Mouse (Mus musculus) kidney, embryonic 15.5 days (tissue): Measurements from ENCODE around the gene 5730522E02Rik. TPM values are rescaled to one million over a fixed set of nuclear protein-coding genes. Genes with fewer than 3 reads are reported as not detected.

Experiments used
- ATAC-seq: fragments of 200-750 bp; cut with Nextera tagmentation; replicated peaks from 2 replicates; pipeline ENCODE4 v1.8.0; 2017; ENCODE audit warnings: moderate TSS enrichment; ENCODE audit not compliant: low FRiP score
- H3K27ac ChIP-seq: fragments of 300-500 bp; sonication (generic); 2 replicates; pipeline ENCODE4 v1.5.1; 2015; ENCODE audit warnings: mild to moderate bottlenecking, inconsistent platforms
- H3K27me3 ChIP-seq: fragments of 300-500 bp; sonication (generic); 2 replicates; pipeline ENCODE4 v1.6.1; 2015; ENCODE audit warnings: inconsistent platforms
- H3K36me3 ChIP-seq: fragments of 300-500 bp; sonication (generic); 2 replicates; pipeline ENCODE4 v1.6.1; 2015; ENCODE audit warnings: inconsistent platforms
- H3K4me1 ChIP-seq: fragments of 300-500 bp; sonication (generic); 2 replicates; pipeline ENCODE4 v1.6.1; 2015; ENCODE audit warnings: inconsistent platforms
- H3K4me2 ChIP-seq: fragments of 300-500 bp; sonication (generic); 2 replicates; pipeline ENCODE4 v1.6.1; 2015; ENCODE audit warnings: moderate library complexity, mild to moderate bottlenecking, inconsistent platforms
- H3K4me3 ChIP-seq: fragments of 300-500 bp; sonication (generic); replicated peaks from 2 replicates; pipeline ENCODE4 v1.5.1; 2015; ENCODE audit warnings: mild to moderate bottlenecking, inconsistent platforms
- H3K9ac ChIP-seq: fragments of 300-500 bp; sonication (generic); 2 replicates; pipeline ENCODE4 v1.6.1; 2015; ENCODE audit warnings: mild to moderate bottlenecking, inconsistent platforms
- H3K9me3 ChIP-seq: fragments of 300-500 bp; sonication (generic); replicated peaks from 2 replicates; pipeline ENCODE4 v1.6.1; 2016; ENCODE audit warnings: inconsistent platforms
- WGBS: fragments of 180-500 bp; shearing (Covaris S2); methylation state at CpG from one replicate; pipeline ENCODE4 v1.1.7; 2015; ENCODE audit warnings: mixed read lengths; 5-methylcytosine and 5-hydroxymethylcytosine counted together
- polyA plus RNA-seq: library from polyadenylated mRNA; unstranded; fragments of >200 nt; fragmentation: Nextera tagmentation; extraction: Ambion mirVana; gene quantifications from 2 replicates; pipeline ENCODE4 v1.2.1, GENCODE M21; 2015

Gene 5730522E02Rik
- polyA plus RNA-seq, 1 experiment from 2014 or later, result 3.0 TPM

- 94% methylated on average over 3 of the region's 3 CpGs for WGBS
- ATAC-seq, result no peak
- no peak overlapping the region for H3K9ac ChIP-seq
Observed at GRCm38 (mm10) chr11:25702791-25703190, 507.8 kb downstream of the 5730522E02Rik start.

GRCm38 (mm10) chr11:25697508-25698193 lies 512.9 kb downstream of the 5730522E02Rik start:
- no peak for ATAC-seq
- WGBS, result 49% methylated on average over 6 of the region's 6 CpGs
- no peaks in the 10 kb centered on the region for H3K4me1 ChIP-seq

More at GRCm38 (mm10) chr11:25702791-25703190, 507.8 kb downstream of the 5730522E02Rik start:
- no peak overlapping the region for H3K4me2 ChIP-seq
- H3K36me3 ChIP-seq, result no peaks in the 10 kb centered on the region
- H3K27ac ChIP-seq, result no peak overlapping the region
- H3K27me3 ChIP-seq, result no peaks in the 10 kb centered on the region
- no peaks in the 10 kb centered on the region for H3K4me1 ChIP-seq
- H3K9me3 ChIP-seq, result no peaks in the 10 kb centered on the region
- no peak overlapping the region for H3K4me3 ChIP-seq

DNA sequence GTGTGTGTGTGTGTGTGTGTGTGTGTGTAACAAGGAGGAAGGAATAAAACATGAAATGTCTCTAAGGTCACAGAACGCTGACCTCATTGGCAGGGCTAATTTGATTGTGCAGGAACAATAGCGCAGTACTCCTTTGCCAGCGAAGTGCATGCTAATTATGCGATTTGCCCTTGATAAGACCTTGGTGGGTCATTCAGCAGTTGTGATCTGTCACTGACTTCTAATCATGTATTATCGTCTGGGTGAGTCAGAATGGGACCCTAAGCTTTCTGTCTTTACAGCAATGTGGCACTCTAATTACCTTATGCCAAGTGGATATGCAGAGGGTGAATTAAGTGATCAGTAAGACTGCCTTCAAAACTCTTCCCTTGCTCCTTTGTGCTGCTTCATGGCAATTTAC lies 514.4 kb downstream of the 5730522E02Rik start:
- 81% methylated on average over 5 of the region's 5 CpGs for WGBS
- Histone ChIP-seq H3K4me2 (no peak overlapping the region), H3K4me1 (no peaks in the 10 kb centered on the region), H3K9ac (no peak overlapping the region), H3K27ac (no peak overlapping the region), H3K27me3 (no peaks in the 10 kb centered on the region), H3K36me3 (no peaks in the 10 kb centered on the region), H3K9me3 (no peaks in the 10 kb centered on the region), H3K4me3 (no peak overlapping the region)
- ATAC-seq, result no peak

More at GRCm38 (mm10) chr11:25697508-25698193, 512.9 kb downstream of the 5730522E02Rik start:
- Histone ChIP-seq H3K9ac (no peak overlapping the region), H3K36me3 (no peaks in the 10 kb centered on the region), H3K27me3 (no peaks in the 10 kb centered on the region), H3K9me3 (no peaks in the 10 kb centered on the region), H3K27ac (no peak overlapping the region), H3K4me3 (no peak overlapping the region), H3K4me2 (no peak overlapping the region)

GRCm38 (mm10) chr11:25684731-25685130 lies 525.8 kb downstream of the 5730522E02Rik start:
- no peak overlapping the region for H3K4me3 ChIP-seq
- no peak for ATAC-seq
- no peaks in the 10 kb centered on the region for H3K36me3 ChIP-seq
- no peaks in the 10 kb centered on the region for H3K9me3 ChIP-seq
- no peak overlapping the region for H3K4me2 ChIP-seq
- WGBS, result 87% methylated on average over 4 of the region's 4 CpGs
- no peaks in the 10 kb centered on the region for H3K27me3 ChIP-seq
- no peaks in the 10 kb centered on the region for H3K4me1 ChIP-seq
- H3K27ac ChIP-seq, result no peak overlapping the region
- H3K9ac ChIP-seq, result no peak overlapping the region

GRCm38 (mm10) chr11:25679856-25680255 lies 530.7 kb downstream of the 5730522E02Rik start:
- Histone ChIP-seq H3K36me3 (no peaks in the 10 kb centered on the region), H3K4me3 (no peak overlapping the region), H3K9me3 (no peaks in the 10 kb centered on the region), H3K27ac (no peak overlapping the region), H3K27me3 (no peaks in the 10 kb centered on the region), H3K4me2 (no peak overlapping the region), H3K4me1 (no peaks in the 10 kb centered on the region), H3K9ac (no peak overlapping the region)
- WGBS, result 61% methylated on average over 1 of the region's 1 CpGs
- peak; percentile 81 for ATAC-seq

DNA sequence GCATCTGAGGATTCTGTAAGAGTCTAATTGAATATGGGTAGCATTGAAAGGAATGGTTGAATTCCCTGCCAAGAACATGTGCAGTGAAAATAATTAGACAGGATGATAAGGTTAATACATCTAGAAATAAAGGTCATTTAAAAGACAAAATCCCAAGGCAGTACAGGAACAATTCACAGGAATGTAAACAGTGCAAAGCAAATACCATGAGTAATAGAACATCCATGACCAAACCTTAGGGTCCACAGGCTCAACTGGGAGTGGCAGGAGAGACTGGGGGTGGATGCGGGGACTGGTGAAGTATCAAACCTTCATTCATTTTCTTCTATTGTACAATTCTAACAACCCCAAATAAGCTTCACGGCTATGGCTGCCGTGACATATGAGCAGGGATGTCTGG lies 536.4 kb downstream of the 5730522E02Rik start:
- no peak overlapping the region for H3K9ac ChIP-seq

GRCm38 (mm10) chr11:25670018-25670417 lies 540.5 kb downstream of the 5730522E02Rik start:
- no peak overlapping the region for H3K4me2 ChIP-seq
- WGBS, result 73% methylated on average over 4 of the region's 4 CpGs
- no peaks in the 10 kb centered on the region for H3K27me3 ChIP-seq
- no peak overlapping the region for H3K27ac ChIP-seq
- ATAC-seq, result no peak
- H3K9ac ChIP-seq, result no peak overlapping the region
- no peaks in the 10 kb centered on the region for H3K36me3 ChIP-seq
- no peaks in the 10 kb centered on the region for H3K9me3 ChIP-seq
- H3K4me3 ChIP-seq, result no peak overlapping the region
- no peaks in the 10 kb centered on the region for H3K4me1 ChIP-seq

More for the DNA sequence above, 536.4 kb downstream of the 5730522E02Rik start:
- 74% methylated on average over 3 of the region's 3 CpGs for WGBS
- Histone ChIP-seq H3K9me3 (no peaks in the 10 kb centered on the region), H3K27ac (no peak overlapping the region), H3K4me1 (no peaks in the 10 kb centered on the region), H3K36me3 (no peaks in the 10 kb centered on the region), H3K4me3 (no peak overlapping the region), H3K27me3 (no peaks in the 10 kb centered on the region), H3K4me2 (no peak overlapping the region)
- ATAC-seq, result no peak

DNA sequence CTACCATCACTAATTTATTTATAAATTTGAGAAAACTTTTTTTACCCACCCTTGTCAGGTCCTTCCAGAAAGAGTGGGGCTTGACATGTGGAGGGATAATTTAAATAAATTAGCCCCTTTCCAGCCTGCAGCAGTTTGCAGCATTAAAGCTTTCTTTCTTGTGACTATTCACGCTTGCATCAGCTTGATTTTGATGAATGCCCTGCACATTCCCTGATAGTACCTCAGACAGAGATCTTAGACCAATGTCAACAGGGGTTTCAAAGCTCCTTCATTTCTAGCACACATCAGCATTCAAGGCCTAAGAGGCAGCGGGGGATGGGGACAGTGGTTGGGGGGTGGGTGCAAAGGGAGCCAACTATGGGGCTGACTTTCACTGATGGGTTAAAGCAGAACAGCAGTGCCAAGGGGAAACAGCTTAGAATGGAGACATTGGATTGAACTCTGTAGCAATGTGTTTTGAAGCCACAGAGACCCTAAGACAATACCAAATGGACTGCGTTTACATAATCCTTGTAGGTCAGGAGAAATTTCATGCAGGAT lies 545.9 kb downstream of the 5730522E02Rik start:
- 78% methylated on average over 3 of the region's 3 CpGs for WGBS
- no peaks in the 10 kb centered on the region for H3K9me3 ChIP-seq
- ATAC-seq, result no peak

DNA sequence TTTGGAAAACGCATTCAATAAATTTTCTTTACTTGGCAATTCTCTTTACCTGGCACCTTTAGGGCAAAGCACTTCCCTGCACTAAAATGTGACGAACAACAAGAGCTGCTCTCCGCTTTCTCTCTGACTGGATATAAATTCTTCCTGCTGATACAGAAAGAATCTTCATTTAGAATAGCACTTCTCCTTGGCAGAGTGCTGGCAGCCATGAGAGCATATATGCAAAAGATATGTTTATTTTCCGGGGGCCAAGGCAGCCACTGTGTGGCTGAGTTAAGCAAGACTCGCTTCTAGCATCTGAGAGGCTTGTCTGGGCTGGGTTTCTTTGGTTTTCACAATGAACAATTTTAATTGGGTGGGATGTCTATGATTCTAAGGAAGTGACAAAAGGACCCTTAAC lies 564.3 kb downstream of the 5730522E02Rik start:
- Histone ChIP-seq H3K27me3 (no peaks in the 10 kb centered on the region), H3K4me3 (no peak overlapping the region), H3K4me1 (no peaks in the 10 kb centered on the region), H3K4me2 (no peak overlapping the region), H3K27ac (no peak overlapping the region), H3K9ac (no peak overlapping the region), H3K9me3 (no peaks in the 10 kb centered on the region), H3K36me3 (no peaks in the 10 kb centered on the region)
- no peak for ATAC-seq
- WGBS, result 76% methylated on average over 5 of the region's 5 CpGs

More for the DNA sequence above, 545.9 kb downstream of the 5730522E02Rik start:
- Histone ChIP-seq H3K36me3 (no peaks in the 10 kb centered on the region), H3K9ac (no peak overlapping the region), H3K4me2 (no peak overlapping the region), H3K27me3 (no peaks in the 10 kb centered on the region), H3K4me3 (no peak overlapping the region), H3K27ac (no peak overlapping the region), H3K4me1 (no peaks in the 10 kb centered on the region)

- 59% methylated on average over 22 of the region's 22 CpGs for WGBS
- no peaks in the 10 kb centered on the region for H3K9me3 ChIP-seq
- H3K36me3 ChIP-seq, result no peaks in the 10 kb centered on the region
- H3K27me3 ChIP-seq, result no peaks in the 10 kb centered on the region
- peak overlapping the region; percentile 19; the same call in 1 of the 2 replicates for H3K4me2 ChIP-seq
- no peak for ATAC-seq
- no peaks in the 10 kb centered on the region for H3K4me1 ChIP-seq
- H3K9ac ChIP-seq, result no peak overlapping the region
- H3K27ac ChIP-seq, result no peak overlapping the region
- no peak overlapping the region for H3K4me3 ChIP-seq
Observed at GRCm38 (mm10) chr11:25644767-25645622, 565.6 kb downstream of the 5730522E02Rik start.

DNA sequence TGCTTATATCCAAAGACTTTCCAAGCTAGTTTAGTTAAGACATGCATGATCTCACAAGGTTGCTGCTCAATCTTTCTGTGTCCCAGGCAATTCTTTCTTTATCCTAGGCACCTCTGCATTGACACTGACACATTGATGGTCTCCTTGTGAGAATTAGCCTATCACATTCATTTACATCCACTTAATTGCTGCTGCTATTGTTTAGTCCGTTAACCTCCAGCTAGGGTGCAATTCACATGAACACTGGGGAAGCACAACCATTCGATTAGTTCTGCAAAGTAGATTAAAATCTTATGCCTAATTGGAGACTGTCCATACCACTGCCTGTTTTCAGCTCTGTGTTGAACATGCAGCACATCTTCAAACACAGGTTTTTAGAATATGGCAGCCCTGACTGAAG lies 603.7 kb downstream of the 5730522E02Rik start:
- H3K4me3 ChIP-seq, result no peak overlapping the region
- no peak overlapping the region for H3K4me2 ChIP-seq
- H3K9ac ChIP-seq, result no peak overlapping the region
- 43% methylated on average over 2 of the region's 2 CpGs for WGBS
- H3K27ac ChIP-seq, result no peak overlapping the region
- no peaks in the 10 kb centered on the region for H3K27me3 ChIP-seq
- H3K36me3 ChIP-seq, result no peaks in the 10 kb centered on the region
- no peak for ATAC-seq
- H3K9me3 ChIP-seq, result no peaks in the 10 kb centered on the region
- H3K4me1 ChIP-seq, result no peaks in the 10 kb centered on the region

GRCm38 (mm10) chr11:25600030-25600429 lies 610.5 kb downstream of the 5730522E02Rik start:
- WGBS, result 91% methylated on average over 5 of the region's 5 CpGs
- no peak overlapping the region for H3K4me2 ChIP-seq

More at GRCm38 (mm10) chr11:25600030-25600429, 610.5 kb downstream of the 5730522E02Rik start:
- H3K9me3 ChIP-seq, result no peaks in the 10 kb centered on the region
- H3K36me3 ChIP-seq, result no peaks in the 10 kb centered on the region
- no peaks in the 10 kb centered on the region for H3K4me1 ChIP-seq
- no peak for ATAC-seq
- H3K4me3 ChIP-seq, result no peak overlapping the region
- H3K27ac ChIP-seq, result no peak overlapping the region
- H3K9ac ChIP-seq, result no peak overlapping the region
- H3K27me3 ChIP-seq, result no peaks in the 10 kb centered on the region
